Mouse (Mus musculus) lung, embryonic 15.5 days (tissue): ENCODE measurements around the gene Gk. TPM values are rescaled to one million over a fixed set of nuclear protein-coding genes. Genes with fewer than 3 reads are reported as not detected.
A peak's percentile ranks its signal among the peaks of the same experiment; 100 is the strongest.

Experiments
- ATAC-seq: fragments of 200-750 bp; cut with Nextera tagmentation; 2 replicates; pipeline ENCODE4 v1.8.0; 2017; ENCODE audit warnings: moderate number of reproducible peaks, borderline replicate concordance; ENCODE audit not compliant: low FRiP score, low TSS enrichment; ENCODE audit errors: extremely low read depth
- H3K27ac ChIP-seq: fragments of 300-500 bp; sonication (generic); 2 replicates; pipeline ENCODE4 v1.5.1; 2015; ENCODE audit warnings: moderate library complexity, mild to moderate bottlenecking, inconsistent platforms
- H3K27me3 ChIP-seq: fragments of 300-500 bp; sonication (generic); 2 replicates; pipeline ENCODE4 v1.6.1; 2015; ENCODE audit warnings: inconsistent platforms
- H3K36me3 ChIP-seq: fragments of 300-500 bp; sonication (generic); 2 replicates; pipeline ENCODE4 v1.6.1; 2015; ENCODE audit warnings: inconsistent platforms
- H3K4me1 ChIP-seq: fragments of 300-500 bp; sonication (generic); 2 replicates; pipeline ENCODE4 v1.6.1; 2015; ENCODE audit warnings: inconsistent platforms
- H3K4me2 ChIP-seq: fragments of 300-500 bp; sonication (generic); 2 replicates; pipeline ENCODE4 v1.6.1; 2015; ENCODE audit warnings: inconsistent platforms, mild to moderate bottlenecking, moderate library complexity
- H3K4me3 ChIP-seq: fragments of 300-500 bp; sonication (generic); 2 replicates; pipeline ENCODE4 v1.5.1; 2015; ENCODE audit warnings: mild to moderate bottlenecking, inconsistent platforms
- H3K9ac ChIP-seq: fragments of 300-500 bp; sonication (generic); 2 replicates; pipeline ENCODE4 v1.6.1; 2015; ENCODE audit warnings: inconsistent platforms
- H3K9me3 ChIP-seq: fragments of 300-500 bp; sonication (generic); 2 replicates; pipeline ENCODE4 v1.6.1; 2016; ENCODE audit warnings: inconsistent platforms
- WGBS: fragments of 180-500 bp; shearing (Covaris S2); methylation state at CpG from one replicate; pipeline ENCODE4 v1.1.7; 2015; 5-methylcytosine and 5-hydroxymethylcytosine counted together
- polyA plus RNA-seq: library from polyadenylated mRNA; unstranded; fragments of >200 nt; fragmentation: Nextera tagmentation; extraction: Ambion mirVana; gene quantifications from 2 replicates; pipeline ENCODE4 v1.2.1, GENCODE M21; 2015

Gk gene
- 12.8 and 14.2 TPM in 2 replicates for polyA plus RNA-seq

DNA sequence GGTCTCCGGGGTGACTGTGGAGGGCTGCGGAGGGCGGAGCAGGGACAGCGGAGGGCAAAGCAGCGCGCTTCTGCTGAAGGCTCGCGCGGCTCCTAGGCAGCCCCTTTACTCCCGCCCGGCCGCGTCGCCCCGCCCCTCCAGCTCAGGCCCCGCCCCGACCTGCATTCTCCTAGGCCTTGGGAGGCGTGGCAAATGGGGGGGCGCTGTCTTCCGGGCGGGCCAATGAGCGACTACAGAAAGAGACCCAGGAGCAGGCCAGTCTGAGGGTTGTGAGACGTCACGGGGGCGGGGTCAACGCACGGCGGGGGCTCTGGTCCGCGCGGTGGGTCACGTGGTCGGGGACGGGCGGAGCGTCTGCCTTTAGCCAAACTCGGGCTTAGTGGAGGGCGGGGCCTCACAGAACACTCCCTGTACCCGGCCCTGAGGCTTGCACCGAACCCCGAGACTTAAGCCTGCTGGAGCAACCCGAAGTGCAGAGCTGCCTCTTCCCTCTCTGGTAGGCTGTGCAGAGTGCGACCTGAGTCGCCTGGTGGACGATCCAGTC is at the start of gene Gk:
TSS of gene Gk (minus strand) at position 276 of the 544 bp plus-strand sequence.
- WGBS, result 12% methylated on average over 28 of the region's 45 CpGs

DNA sequence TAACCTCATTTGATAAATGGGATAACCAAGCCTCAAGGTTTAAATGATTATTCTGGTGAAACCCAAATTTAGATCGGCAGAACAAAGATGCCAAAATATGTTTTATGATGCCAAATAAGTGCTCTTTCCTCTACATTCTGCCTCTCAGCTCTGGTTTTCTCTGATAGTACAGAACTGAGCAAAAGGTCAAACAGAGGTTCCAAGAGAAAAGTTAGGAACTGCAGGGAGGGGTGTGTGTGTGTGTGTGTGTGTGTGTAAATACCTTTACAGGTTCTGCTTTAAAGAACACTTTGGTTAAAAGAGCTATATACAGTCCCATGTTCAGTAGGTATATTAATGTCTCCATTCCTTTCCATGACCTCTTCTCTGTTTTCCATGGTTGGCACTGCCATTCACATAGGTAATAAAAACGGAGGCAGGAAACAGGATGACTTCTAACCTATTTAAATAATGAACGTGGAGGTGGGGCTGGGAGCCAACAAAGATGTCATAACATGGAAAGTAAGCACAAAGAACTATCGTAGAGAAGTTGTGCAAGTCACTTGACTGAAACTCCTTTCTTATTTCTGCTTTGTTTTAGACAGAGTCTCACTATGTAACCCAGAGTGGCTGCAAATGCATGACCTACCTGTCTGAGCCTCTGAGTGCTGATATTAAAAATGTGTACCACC is 28.2 kb upstream of the Gk start:
- Histone ChIP-seq H3K36me3 (no peaks in the 10 kb centered on the region), H3K27ac (no peak overlapping the region), H3K27me3 (no peaks in the 10 kb centered on the region), H3K9ac (no peak overlapping the region), H3K4me2 (no peak overlapping the region), H3K4me1 (no peaks in the 10 kb centered on the region), H3K4me3 (no peak overlapping the region), H3K9me3 (no peaks in the 10 kb centered on the region)
- no peak for ATAC-seq
- WGBS, result 54% methylated on average over 4 of the region's 4 CpGs

More for the DNA sequence above, at the start of gene Gk:
- Histone ChIP-seq H3K9ac (peak within 1 kb of the TSS; percentile 56), H3K27ac (peak within 1 kb of the TSS; percentile 92), H3K4me2 (peak within 1 kb of the TSS; percentile 65), H3K4me1 (no peaks in the 10 kb centered on the region), H3K4me3 (peak within 1 kb of the TSS; percentile 57), H3K36me3 (no peaks in the 10 kb centered on the region), H3K9me3 (no peaks in the 10 kb centered on the region), H3K27me3 (no peaks in the 10 kb centered on the region)
- ATAC-seq, result peak; percentile 99

DNA sequence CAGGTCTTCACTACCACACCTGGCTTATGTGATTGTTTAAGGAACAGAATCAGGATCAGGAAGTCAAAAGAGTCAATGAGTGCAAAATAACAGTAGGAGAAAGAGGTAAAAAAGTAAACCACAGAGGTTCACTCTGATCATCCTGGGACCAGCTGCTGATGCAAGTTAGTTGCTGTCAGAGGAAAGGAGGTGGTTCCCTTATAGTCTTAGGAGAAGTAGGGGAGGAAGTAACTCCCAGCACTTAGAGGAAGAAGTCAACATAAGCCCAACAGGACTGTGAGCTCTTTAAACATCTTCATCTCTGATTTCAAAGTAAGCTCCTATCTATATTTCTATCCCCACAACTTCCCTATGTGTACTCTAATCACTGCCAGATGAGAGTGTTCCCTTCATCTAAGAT is 26.4 kb upstream of the Gk start:
- Histone ChIP-seq H3K9ac (no peak overlapping the region), H3K36me3 (no peaks in the 10 kb centered on the region), H3K4me2 (no peak overlapping the region), H3K4me3 (no peak overlapping the region), H3K27me3 (no peaks in the 10 kb centered on the region), H3K9me3 (no peaks in the 10 kb centered on the region), H3K4me1 (no peaks in the 10 kb centered on the region), H3K27ac (no peak overlapping the region)
- no peak for ATAC-seq

DNA sequence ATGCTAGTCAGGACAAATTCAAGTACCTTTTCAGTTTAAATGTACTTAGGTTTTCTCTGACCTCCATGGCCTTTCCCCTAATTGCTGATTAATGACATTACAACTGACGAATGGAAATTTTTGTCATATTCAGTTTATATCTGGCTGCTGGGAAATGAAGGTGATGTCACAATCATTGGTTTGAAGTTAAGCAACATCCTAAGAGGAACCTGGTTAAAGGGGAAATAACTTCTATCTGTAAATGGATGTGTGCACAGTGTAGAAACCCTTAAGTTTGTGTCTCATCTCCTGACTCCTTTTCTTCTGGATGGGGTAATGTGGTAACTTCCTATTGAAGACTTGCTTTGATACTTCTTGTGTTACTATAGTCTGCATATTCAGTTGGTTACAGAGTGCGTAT is 20.8 kb upstream of the Gk start:
- 68% methylated on average over 2 of the region's 2 CpGs for WGBS
- Histone ChIP-seq H3K4me1 (no peaks in the 10 kb centered on the region), H3K4me3 (no peak overlapping the region), H3K27me3 (no peaks in the 10 kb centered on the region), H3K36me3 (no peaks in the 10 kb centered on the region), H3K9ac (no peak overlapping the region), H3K9me3 (no peaks in the 10 kb centered on the region), H3K4me2 (no peak overlapping the region), H3K27ac (no peak overlapping the region)
- ATAC-seq, result no peak

DNA sequence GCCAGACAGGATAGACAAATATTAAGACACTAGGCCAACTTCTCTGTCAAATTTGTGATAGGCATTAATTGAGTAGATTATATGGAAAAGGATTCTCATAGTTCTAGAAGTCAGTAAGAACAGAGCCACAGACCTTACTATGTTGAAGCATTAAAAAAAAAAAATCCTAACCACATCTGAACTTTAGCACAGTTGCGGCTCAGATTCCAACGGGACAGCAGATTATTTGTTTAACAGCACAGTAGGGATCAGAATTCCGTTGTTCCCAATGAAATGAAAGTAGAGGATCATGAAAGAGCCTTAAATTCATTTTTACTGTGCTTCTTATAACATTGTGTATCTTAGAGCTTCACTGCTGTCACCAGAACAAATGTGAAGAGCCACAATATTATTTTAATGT is 1.7 kb upstream of the Gk start:
- H3K4me2 ChIP-seq, result no peak overlapping the region
- 56% methylated on average over 3 of the region's 3 CpGs for WGBS
- H3K4me3 ChIP-seq, result no peak overlapping the region
- no peak overlapping the region for H3K27ac ChIP-seq
- no peaks in the 10 kb centered on the region for H3K9me3 ChIP-seq
- ATAC-seq, result no peak
- no peaks in the 10 kb centered on the region for H3K27me3 ChIP-seq
- no peaks in the 10 kb centered on the region for H3K4me1 ChIP-seq
- no peaks in the 10 kb centered on the region for H3K36me3 ChIP-seq
- H3K9ac ChIP-seq, result no peak overlapping the region

DNA sequence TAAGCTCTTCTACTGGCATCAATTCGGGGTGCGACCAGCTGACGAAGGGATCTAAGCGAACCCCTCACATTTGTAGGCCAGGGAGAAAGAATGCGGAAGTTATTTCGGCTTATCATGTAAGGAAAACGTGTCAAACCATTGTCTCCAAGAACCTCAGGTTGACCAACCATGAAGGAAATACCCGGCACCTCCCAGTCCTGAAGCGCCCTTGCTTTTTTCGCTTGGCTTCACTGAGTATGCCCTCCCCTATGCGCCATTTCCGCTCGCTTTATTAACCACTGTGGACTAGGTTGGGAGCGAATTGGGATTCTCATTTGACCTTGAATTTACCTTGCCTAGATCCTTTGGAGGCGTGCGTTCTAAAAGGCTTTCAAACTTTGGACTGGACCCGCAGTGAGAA is 522 bp upstream of the Gk start:
- no peaks in the 10 kb centered on the region for H3K27me3 ChIP-seq
- peak; percentile 58; the same call in 1 of the 2 replicates for ATAC-seq
- 24% methylated on average over 17 of the region's 17 CpGs for WGBS
- peak overlapping the region; percentile 92 for H3K27ac ChIP-seq
- H3K4me1 ChIP-seq, result no peaks in the 10 kb centered on the region
- peak overlapping the region; percentile 54 for H3K4me2 ChIP-seq
- no peaks in the 10 kb centered on the region for H3K36me3 ChIP-seq
- no peaks in the 10 kb centered on the region for H3K9me3 ChIP-seq
- peak overlapping the region; percentile 56 for H3K9ac ChIP-seq
- H3K4me3 ChIP-seq, result peak overlapping the region; percentile 57

DNA sequence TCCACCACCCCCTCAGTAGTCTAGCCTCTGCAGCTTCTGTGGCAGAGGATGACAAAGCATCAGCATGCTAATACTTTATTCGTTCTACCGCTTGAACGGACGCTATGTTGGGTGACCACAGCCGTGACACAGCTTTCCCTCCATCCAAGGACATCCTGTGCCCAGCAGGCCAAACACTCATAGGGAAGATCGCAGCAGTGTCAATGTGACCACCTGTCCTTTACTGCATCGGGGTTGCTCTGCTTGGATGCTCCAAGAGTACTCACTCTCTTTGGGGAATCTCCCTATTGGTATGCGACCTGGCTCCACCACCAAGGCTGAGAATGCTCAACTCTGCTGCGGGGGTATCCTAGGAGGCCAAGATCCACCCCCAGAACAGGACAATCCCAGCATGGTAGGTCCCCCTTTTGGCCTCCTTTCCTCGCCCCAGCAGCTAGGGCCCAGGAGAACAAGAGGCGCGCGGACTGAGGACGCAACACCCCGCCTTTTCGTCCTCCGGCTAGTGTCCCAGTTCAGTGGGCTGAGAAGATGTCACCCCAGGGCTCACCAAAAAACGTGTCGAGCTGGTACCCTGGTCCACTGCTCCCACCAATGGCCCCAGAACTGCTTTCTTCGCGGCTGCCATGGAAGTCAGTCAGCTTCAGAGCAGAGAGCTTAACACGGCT is 608 bp downstream of the Gk start:
- ATAC-seq, result no peak; the same call in 1 of the 2 replicates
- peak overlapping the region; percentile 57 for H3K4me3 ChIP-seq
- H3K27ac ChIP-seq, result peak overlapping the region; percentile 64

DNA sequence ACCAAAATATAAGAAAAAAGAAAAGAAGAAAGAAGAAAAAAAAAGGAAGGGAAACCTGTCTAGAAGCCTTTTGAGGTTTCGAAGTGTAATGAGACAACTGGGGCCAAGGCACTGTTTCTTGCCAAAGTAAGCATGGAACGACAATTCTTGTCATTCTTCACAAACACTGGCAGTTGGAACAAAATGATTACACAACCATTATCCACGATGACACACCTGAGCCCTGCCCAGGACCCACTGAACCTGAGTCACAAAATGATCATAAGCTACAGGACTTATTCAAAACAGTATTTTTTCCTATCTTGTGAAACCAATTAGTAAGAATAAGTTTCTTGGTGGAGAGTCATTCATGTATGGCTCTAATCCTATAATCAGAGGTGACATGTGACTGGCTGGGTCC is 5.3 kb downstream of the Gk start:
- Histone ChIP-seq H3K4me2 (no peak overlapping the region), H3K9me3 (no peaks in the 10 kb centered on the region), H3K27me3 (no peaks in the 10 kb centered on the region), H3K9ac (no peak overlapping the region), H3K4me1 (no peaks in the 10 kb centered on the region), H3K4me3 (no peak overlapping the region), H3K36me3 (no peaks in the 10 kb centered on the region), H3K27ac (no peak overlapping the region)
- 75% methylated on average over 3 of the region's 3 CpGs for WGBS
- ATAC-seq, result no peak

More for the DNA sequence above, 608 bp downstream of the Gk start:
- Histone ChIP-seq H3K9ac (peak overlapping the region; percentile 53), H3K4me2 (peak overlapping the region; percentile 65), H3K9me3 (no peaks in the 10 kb centered on the region), H3K4me1 (no peaks in the 10 kb centered on the region), H3K27me3 (no peaks in the 10 kb centered on the region), H3K36me3 (no peaks in the 10 kb centered on the region)
- WGBS, result 28% methylated on average over 22 of the region's 22 CpGs

DNA sequence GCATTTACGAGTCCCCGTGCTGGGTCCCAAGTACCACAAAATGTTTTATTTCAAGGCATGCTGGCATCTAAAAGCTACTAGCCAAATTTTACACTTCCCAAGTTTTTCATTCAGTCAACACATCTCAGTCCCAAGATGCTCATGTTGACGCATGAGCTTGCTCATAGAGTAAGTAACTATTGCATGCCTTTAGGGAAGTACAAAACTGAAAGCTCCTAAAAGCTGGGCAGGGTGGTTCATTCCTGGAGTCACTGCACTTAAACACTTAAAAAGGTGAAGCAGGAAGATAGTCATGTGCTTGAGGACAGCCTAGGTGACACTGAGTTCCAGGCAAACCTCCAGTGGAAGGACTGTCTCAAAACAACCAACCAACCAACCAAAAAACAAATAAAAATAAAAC is 5.9 kb downstream of the Gk start:
- WGBS, result 80% methylated on average over 3 of the region's 3 CpGs
- H3K9ac ChIP-seq, result no peak overlapping the region

DNA sequence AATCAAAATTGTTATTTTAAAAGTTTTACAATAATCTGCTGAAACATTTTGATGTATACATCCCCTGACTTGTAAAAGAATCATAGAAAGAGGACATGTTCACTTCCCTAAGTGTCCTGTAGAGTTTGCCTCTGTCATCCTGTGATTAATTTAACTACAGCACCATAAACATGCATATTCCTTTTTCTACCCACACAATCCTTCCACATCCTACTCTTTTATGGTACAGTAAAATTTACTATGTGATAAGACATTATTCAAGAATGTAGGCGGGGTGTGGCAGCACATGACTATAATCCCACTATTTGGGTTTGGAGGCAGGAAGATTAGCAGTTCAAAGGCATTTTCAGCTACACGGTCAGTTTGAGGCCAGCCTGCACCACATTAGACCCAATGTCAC is 8.0 kb downstream of the Gk start:
- H3K27me3 ChIP-seq, result no peaks in the 10 kb centered on the region
- H3K4me2 ChIP-seq, result no peak overlapping the region
- H3K27ac ChIP-seq, result no peak overlapping the region
- ATAC-seq, result no peak
- no peak overlapping the region for H3K9ac ChIP-seq
- 56% methylated on average over 2 of the region's 2 CpGs for WGBS
- no peaks in the 10 kb centered on the region for H3K36me3 ChIP-seq
- H3K4me1 ChIP-seq, result no peaks in the 10 kb centered on the region
- H3K4me3 ChIP-seq, result no peak overlapping the region
- H3K9me3 ChIP-seq, result no peaks in the 10 kb centered on the region

More for the DNA sequence above, 5.9 kb downstream of the Gk start:
- no peaks in the 10 kb centered on the region for H3K27me3 ChIP-seq
- H3K27ac ChIP-seq, result no peak overlapping the region
- H3K4me2 ChIP-seq, result no peak overlapping the region
- no peak overlapping the region for H3K4me3 ChIP-seq
- H3K9me3 ChIP-seq, result no peaks in the 10 kb centered on the region
- ATAC-seq, result no peak
- H3K36me3 ChIP-seq, result no peaks in the 10 kb centered on the region
- H3K4me1 ChIP-seq, result no peaks in the 10 kb centered on the region

DNA sequence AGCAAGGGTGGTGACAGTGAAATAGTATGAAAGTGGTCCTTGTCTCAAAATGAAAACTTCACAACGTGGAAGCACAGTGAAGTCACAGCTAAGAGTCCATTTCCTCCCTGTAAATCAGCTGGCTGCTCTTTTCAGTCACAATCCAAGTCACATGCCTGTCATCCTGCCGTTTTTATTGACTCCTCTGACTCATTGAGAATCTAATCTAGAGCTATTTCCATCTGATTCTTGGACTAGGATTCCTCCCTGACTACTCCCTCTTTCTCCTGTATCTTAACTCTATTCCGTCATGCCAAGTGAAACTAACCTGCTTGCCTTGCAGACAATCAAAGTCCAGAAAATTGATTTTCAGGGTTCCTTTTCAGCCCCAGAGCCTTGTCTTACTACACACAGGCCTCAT is 20.6 kb downstream of the Gk start:
- Histone ChIP-seq H3K4me1 (no peaks in the 10 kb centered on the region), H3K9me3 (no peaks in the 10 kb centered on the region), H3K4me2 (no peak overlapping the region), H3K4me3 (no peak overlapping the region), H3K27me3 (no peaks in the 10 kb centered on the region), H3K27ac (no peak overlapping the region), H3K9ac (no peak overlapping the region), H3K36me3 (no peaks in the 10 kb centered on the region)
- 50% methylated on average over 3 of the region's 3 CpGs for WGBS
- ATAC-seq, result no peak

DNA sequence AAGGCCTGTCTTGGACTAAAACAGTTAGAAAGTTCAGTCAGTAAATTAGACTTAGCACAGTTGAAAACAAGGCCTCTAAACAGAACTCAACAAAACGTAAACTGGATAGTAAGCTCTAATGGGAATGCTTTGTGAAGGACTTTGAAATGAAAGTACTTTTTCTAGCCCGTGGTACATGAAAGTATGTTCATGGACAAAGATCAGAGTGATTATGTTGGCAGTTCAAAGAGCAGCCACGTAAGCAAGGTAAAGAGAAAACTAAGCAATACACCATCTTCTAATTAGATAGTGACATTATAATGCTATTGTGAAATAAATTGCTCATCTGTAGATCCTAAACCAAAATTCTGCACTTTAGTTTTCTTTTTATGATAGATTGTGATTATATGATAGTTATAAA is 32.8 kb downstream of the Gk start:
- no peak for ATAC-seq
- Histone ChIP-seq H3K4me3 (no peak overlapping the region), H3K27me3 (no peaks in the 10 kb centered on the region), H3K4me2 (no peak overlapping the region), H3K27ac (no peak overlapping the region), H3K9me3 (no peaks in the 10 kb centered on the region), H3K4me1 (no peaks in the 10 kb centered on the region), H3K36me3 (no peaks in the 10 kb centered on the region), H3K9ac (no peak overlapping the region)
- 83% methylated on average over 3 of the region's 3 CpGs for whole genome bisulfite sequencing
